8 mouse cellular contexts compared by ENCODE assay signal in genomic region chr3:52070163-52070478, GRCm38 (mm10). TPM values are rescaled to one million over a fixed set of nuclear protein-coding genes. Genes with fewer than 3 reads are reported as not detected.
A peak's percentile ranks its signal among the peaks of the same experiment; 100 is the strongest.
DNase-seq lines count a peak whose midpoint lies in the region; ATAC-seq and TF ChIP-seq lines count a peak whose summit lies in the region.

No protein-coding gene starts in this region.

- H3K9ac ChIP-seq in heart, embryonic 14.5 days (ENCODE audit: low read length), result peak overlapping the region; percentile 77
- H3K9ac ChIP-seq in MEL (ENCODE audit: control insufficient read depth, low read depth, low read length, poor library complexity, severe bottlenecking), result peak overlapping the region; percentile 64

- H3K4me3 ChIP-seq in heart, embryonic 14.5 days (ENCODE audit: control insufficient read depth in 1 of 2, insufficient read depth in 1 of 2, low read depth in 1 of 2, low read length in 2 of 2), result peak overlapping the region; percentile 43 to 64
- H3K4me3 ChIP-seq in MEL (ENCODE audit: control insufficient read depth in 1 of 2, insufficient read depth in 1 of 2, low read depth in 2 of 2, low read length in 2 of 2), result peak overlapping the region; percentile 31 to 78
- H3K4me3 ChIP-seq in hindbrain, embryonic 10.5 days, result peak overlapping the region; percentile 49
- H3K4me3 ChIP-seq in macrophage (ENCODE audit: inconsistent target), result peak overlapping the region; percentile 43

- TF ChIP-seq RAD21 in MEL (IDR thresholded peaks at IDR 0.05; ENCODE audit: low read depth, low read length), result no peak

- TF ChIP-seq EP300 in MEL (IDR thresholded peaks at IDR 0.05; ENCODE audit: low read depth in 1 of 2, low read length in 2 of 2), result no peak

- peak overlapping the region; percentile 79 for H3K4me2 ChIP-seq in heart, embryonic 14.5 days (ENCODE audit: low read length)

- no peak for ATAC-seq in heart, embryonic 14.5 days (ENCODE audit: insufficient number of reproducible peaks, insufficient read depth, low FRiP score, low read depth)

- no peak for TF ChIP-seq CTCF in MEL (IDR thresholded peaks at IDR 0.05 in 2 of 3, conservative IDR thresholded peaks at IDR 0.05 in 1 of 3; ENCODE audit: control insufficient read depth in 1 of 3, insufficient read depth in 1 of 3, low read depth in 2 of 3, low read length in 3 of 3, poor library complexity in 1 of 3, severe bottlenecking in 1 of 3)

- H3K9me3 ChIP-seq in heart, embryonic 14.5 days (ENCODE audit: control insufficient read depth, low read length), result no peaks in the 10 kb centered on the region
- no peaks in the 10 kb centered on the region for H3K9me3 ChIP-seq in MEL (replicated peaks; ENCODE audit: insufficient read depth, low read length)
- no peaks in the 10 kb centered on the region for H3K9me3 ChIP-seq in hindbrain, embryonic 10.5 days

- 15% methylated on average over 4 of the region's 4 CpGs for WGBS in heart, embryonic 14.5 days
- WGBS in hindbrain, embryonic 10.5 days, result 2% methylated on average over 4 of the region's 4 CpGs
- WGBS in macrophage (ENCODE audit: missing documents), result 4% methylated on average over 4 of the region's 4 CpGs

- H3K27me3 ChIP-seq in heart, embryonic 14.5 days (ENCODE audit: control insufficient read depth, insufficient read depth, low read length), result no peaks in the 10 kb centered on the region
- no peaks in the 10 kb centered on the region for H3K27me3 ChIP-seq in MEL (ENCODE audit: control insufficient read depth in 1 of 2, insufficient read depth in 2 of 2, low read length in 2 of 2)
- H3K27me3 ChIP-seq in hindbrain, embryonic 10.5 days (ENCODE audit: insufficient read depth, poor library complexity, severe bottlenecking), result no peaks in the 10 kb centered on the region

- peaks cover 2% of the 10 kb centered on the region; the same call in 1 of the 2 replicates for H3K79me2 ChIP-seq in MEL (ENCODE audit: control insufficient read depth, insufficient read depth, low read length, poor library complexity)
- no peaks in the 10 kb centered on the region for H3K79me2 ChIP-seq in macrophage (ENCODE audit: inconsistent target)

- H3K4me1 ChIP-seq in heart, embryonic 14.5 days (ENCODE audit: control insufficient read depth in 2 of 2, insufficient read depth in 2 of 2, low read length in 2 of 2), result peaks cover 16 to 42% of the 10 kb centered on the region in 2 experiments
- peaks cover 8 to 24% of the 10 kb centered on the region in 2 experiments for H3K4me1 ChIP-seq in MEL (ENCODE audit: control insufficient read depth in 1 of 2, insufficient read depth in 2 of 2, low read length in 2 of 2)
- peaks cover 74% of the 10 kb centered on the region for H3K4me1 ChIP-seq in hindbrain, embryonic 10.5 days (replicated peaks)

- no peaks in the 10 kb centered on the region for H3K36me3 ChIP-seq in heart, embryonic 14.5 days (ENCODE audit: control insufficient read depth, insufficient read depth, low read length)
- peaks cover 0 to 22% of the 10 kb centered on the region in 2 experiments; a peak in 2 of 4 replicates for H3K36me3 ChIP-seq in MEL (ENCODE audit: control insufficient read depth in 1 of 2, insufficient read depth in 2 of 2, low read length in 2 of 2)
- no peaks in the 10 kb centered on the region for H3K36me3 ChIP-seq in hindbrain, embryonic 10.5 days
- no peaks in the 10 kb centered on the region for H3K36me3 ChIP-seq in macrophage (ENCODE audit: inconsistent target)

- DNase-seq in heart, adult 8-10 months (ENCODE audit: low spot score), result no peak
- no peak for DNase-seq in MEL (ENCODE audit: low read depth, low spot score)
- DNase-seq in hindbrain, embryonic 10.5 days (ENCODE audit: low spot score), result no peak
- DNase-seq in adrenal gland, postnatal 4 days (ENCODE audit: low spot score in 2 of 2), result no peak
- DNase-seq in adrenal gland, postnatal 25 days, result no peak
- DNase-seq in right cerebral cortex, postnatal 25 days, result no peak

- TF ChIP-seq POLR2A in MEL (IDR thresholded peaks at IDR 0.05; ENCODE audit: control insufficient read depth in 1 of 2, insufficient read depth in 1 of 2, low read depth in 1 of 2, low read length in 2 of 2, poor library complexity in 1 of 2), result peak in 1 of 2 experiments; percentile 18; a peak in 2 of 4 replicates

- H3K27ac ChIP-seq in heart, embryonic 14.5 days (replicated peaks in 1 of 2; ENCODE audit: control insufficient read depth in 1 of 2, insufficient read depth in 1 of 2, low read depth in 2 of 2, low read length in 2 of 2), result peak overlapping the region; percentile 34 to 48; a peak in 3 of 4 replicates
- H3K27ac ChIP-seq in MEL (ENCODE audit: control insufficient read depth, low read depth, low read length) (peak overlapping the region; percentile 79), macrophage (peak overlapping the region; percentile 95)
- peak overlapping the region; percentile 85 for H3K27ac ChIP-seq in hindbrain, embryonic 10.5 days

TF ChIP-seq in MEL, 35 proteins besides CTCF, POLR2A, EP300 and RAD21:
- TF ChIP-seq JUND (IDR thresholded peaks at IDR 0.05; ENCODE audit: low read depth, low read length) (0 out of 2 replicates have a peak, but pooled peaks have one; percentile 55), E2F4 (IDR thresholded peaks at IDR 0.05; ENCODE audit: borderline replicate concordance, low read depth, low read length) (no peak)

RNA-seq across cellular contexts. Expression of gene Maml3, which starts 34.8 kb away (rescaled TPM):
- polyA plus RNA-seq in heart, embryonic 14.5 days (2014; fragmentation: Nextera tagmentation; extraction: Ambion mirVana), result 2.8 and 2.9 TPM in 2 replicates
- total RNA-seq in heart, adult 8-10 months (2022), result 1 to 10 TPM; 1.9 to 3.3 (median 2.7) TPM
- total RNA-seq in MEL (2012; rRNA removed), result 2.0 and 2.6 TPM in 2 replicates
- polyA plus RNA-seq in MEL (2012; ENCODE audit: insufficient read depth in 1 of 2, insufficient read length in 2 of 2, low read depth in 1 of 2, low replicate concordance in 2 of 2, missing spikeins in 1 of 2) (1 to 10 TPM in 1 of 2 experiments, not detected in 1; 4.1 TPM), macrophage (2018) (0.50 to 3.3 TPM (median 0.72 TPM) in 3 replicates)
- polyA plus RNA-seq in hindbrain, embryonic 10.5 days (2016; fragmentation: Nextera tagmentation; extraction: Ambion mirVana), result 5.6 and 5.9 TPM in 2 replicates
- 1 to 10 TPM; 1.2 to 9.8 (median 4.1) TPM for total RNA-seq in macrophage (2018; cell fraction: chromatin; rRNA removed)
- 1 to 10 TPM in 1 of 26 experiments, under 1 TPM in 25; 0.19 to 1.0 (median 0.51) TPM for total RNA-seq in macrophage (2018; cell fraction: cytosol; rRNA removed)
- total RNA-seq in macrophage (2018; cell fraction: nucleus; rRNA removed), result 10 to 100 TPM in 1 of 26 experiments, 1 to 10 TPM in 22, under 1 TPM in 3; 0.72 to 21.2 (median 2.8) TPM
- total RNA-seq in adrenal gland, postnatal 4 days (2021), result 10 to 100 TPM; 19.6 to 20.9 TPM
- total RNA-seq in adrenal gland, postnatal 25 days (2021), result 8.2 and 11.8 TPM in 2 replicates

Comparison
In these comparisons a context has a peak if more than half of its experiments do, and no peak if none do; other contexts are left out.
1. H3K27ac ChIP-seq: peak in every context shown above with its lines; median percentile 95 in macrophage; 85 in hindbrain, embryonic 10.5 days; 79 in MEL; 41 in heart, embryonic 14.5 days.